Mouse (Mus musculus): Measurements from ENCODE around the gene Rxra. TPM values are rescaled to one million over a fixed set of nuclear protein-coding genes. Genes with fewer than 3 reads are reported as not detected.

The Rxra gene
- total and polyA plus RNA-seq, 3 experiments = 2.1 to 5.5 (median 2.4) TPM

- Histone ChIP-seq H3K79me2 (replicated peaks; ENCODE audit: control insufficient read depth, extremely low read depth, insufficient read depth, poor library complexity, severe bottlenecking) (no peaks in the 10 kb centered on the region), H3K4me1 (ENCODE audit: control insufficient read depth in 1 of 2, insufficient read depth in 2 of 2) (no peaks in the 10 kb centered on the region), H3K4me2 (ENCODE audit: insufficient read depth, low read depth, poor library complexity, severe bottlenecking) (no peak overlapping the region), H3K9ac (ENCODE audit: insufficient read depth, low read depth) (no peak overlapping the region), H3K9me3 (replicated peaks; ENCODE audit: low read length) (peaks cover 7% of the 10 kb centered on the region), H3K36me3 (replicated peaks in 1 of 2; ENCODE audit: control insufficient read depth in 1 of 2, insufficient read depth in 1 of 2, low read length in 1 of 2) (no peaks in the 10 kb centered on the region), H3K27ac (ENCODE audit: insufficient read depth, low read depth) (no peak overlapping the region), H3K4me3 (replicated peaks in 1 of 3; ENCODE audit: low read depth in 2 of 3, low read length in 2 of 3, poor library complexity in 1 of 3) (no peak overlapping the region), H3K27me3 (replicated peaks) (peaks cover 79% of the 10 kb centered on the region)
- in situ Hi-C loops (cut with MboI; ENCODE audit: low pct_ligation_motif_present, low pct_unique_long_range_greater_than_20kb, low sequenced_read_pairs) = no loop called here
- DNase-seq (ENCODE audit: extremely low read depth) = no peak
- TF ChIP-seq MYC (IDR thresholded peaks at IDR 0.05; ENCODE audit: low read depth, low read length) = no peak
- no peak for TF ChIP-seq ZNF384 (IDR thresholded peaks at IDR 0.05; ENCODE audit: low read depth, low read length)
- no peak for TF ChIP-seq POLR2AphosphoS2 (IDR thresholded peaks at IDR 0.05; ENCODE audit: low read depth, low read length)
- no peak for TF ChIP-seq USF1 (IDR thresholded peaks at IDR 0.05; ENCODE audit: low read depth, low read length)
- TF ChIP-seq NELFE (IDR thresholded peaks at IDR 0.05; ENCODE audit: low read depth, low read length) = no peak
- TF ChIP-seq EP300 (IDR thresholded peaks at IDR 0.05; ENCODE audit: low read length) = no peak
- dilution Hi-C loops (cut with MboI; ENCODE audit: extremely low pct_ligation_motif_present, extremely low pct_unique_long_range_greater_than_20kb, low sequenced_read_pairs) = no loop called here
These were observed 25.2 kb upstream of the Rxra start for GRCm38 (mm10) chr2:27650991-27651390.

GRCm38 (mm10) chr2:27653496-27654030, 22.7 kb upstream of the Rxra start:
- in situ Hi-C loops (cut with MboI; ENCODE audit: low pct_ligation_motif_present, low pct_unique_long_range_greater_than_20kb, low sequenced_read_pairs) = no loop called here
- H3K9me3 ChIP-seq (replicated peaks; ENCODE audit: low read length) = peaks cover 1% of the 10 kb centered on the region
- H3K27ac ChIP-seq (ENCODE audit: insufficient read depth, low read depth) = no peak overlapping the region
- DNase-seq (ENCODE audit: extremely low read depth) = no peak
- dilution Hi-C loops (cut with MboI; ENCODE audit: extremely low pct_ligation_motif_present, extremely low pct_unique_long_range_greater_than_20kb, low sequenced_read_pairs) = no loop called here
- no peak overlapping the region for H3K4me2 ChIP-seq (ENCODE audit: insufficient read depth, low read depth, poor library complexity, severe bottlenecking)
- no peak overlapping the region for H3K9ac ChIP-seq (ENCODE audit: insufficient read depth, low read depth)
- no peaks in the 10 kb centered on the region for H3K79me2 ChIP-seq (replicated peaks; ENCODE audit: control insufficient read depth, extremely low read depth, insufficient read depth, poor library complexity, severe bottlenecking)
- no peak overlapping the region for H3K4me3 ChIP-seq (replicated peaks in 1 of 3; ENCODE audit: low read depth in 2 of 3, low read length in 2 of 3, poor library complexity in 1 of 3)
- peaks cover 81% of the 10 kb centered on the region for H3K27me3 ChIP-seq (replicated peaks)
- TF ChIP-seq HCFC1 (IDR thresholded peaks at IDR 0.05; ENCODE audit: low read depth, low read length) = no peak
- no peak for TF ChIP-seq BHLHE40 (IDR thresholded peaks at IDR 0.05; ENCODE audit: low read depth, low read length)
- no peak for TF ChIP-seq MXI1 (IDR thresholded peaks at IDR 0.05; ENCODE audit: low read depth, low read length)
- no peak for TF ChIP-seq JUND (conservative IDR thresholded peaks at IDR 0.05; ENCODE audit: low read depth, low read length)
- TF ChIP-seq PAX5 (IDR thresholded peaks at IDR 0.05; ENCODE audit: low read length) = no peak
- no peak for TF ChIP-seq MEF2A (IDR thresholded peaks at IDR 0.05; ENCODE audit: borderline replicate concordance, low read depth, low read length)
- TF ChIP-seq NELFE (IDR thresholded peaks at IDR 0.05; ENCODE audit: low read depth, low read length) = no peak
- no peak for TF ChIP-seq ETS1 (conservative IDR thresholded peaks at IDR 0.05; ENCODE audit: low read depth, low read length)
- no peak for TF ChIP-seq JUN (IDR thresholded peaks at IDR 0.05; ENCODE audit: insufficient read depth, low read depth, low read length)
- no peak for TF ChIP-seq MAX (IDR thresholded peaks at IDR 0.05; ENCODE audit: low read length)
- TF ChIP-seq RAD21 (IDR thresholded peaks at IDR 0.05; ENCODE audit: low read depth, low read length) = no peak
- no peak for TF ChIP-seq UBTF (IDR thresholded peaks at IDR 0.05; ENCODE audit: low read depth, low read length)
- no peak for TF ChIP-seq ZMIZ1 (IDR thresholded peaks at IDR 0.05; ENCODE audit: low read depth, low read length)
- no peak for TF ChIP-seq ZC3H11A (IDR thresholded peaks at IDR 0.05; ENCODE audit: low read depth, low read length)
- no peaks in the 10 kb centered on the region for H3K4me1 ChIP-seq (ENCODE audit: control insufficient read depth in 1 of 2, insufficient read depth in 2 of 2)
- H3K36me3 ChIP-seq (replicated peaks in 1 of 2; ENCODE audit: control insufficient read depth in 1 of 2, insufficient read depth in 1 of 2, low read length in 1 of 2) = no peaks in the 10 kb centered on the region

All from CH12.LX (cell line).